Mouse (Mus musculus) testis, adult 2 months (tissue): Measurements from ENCODE around the gene Trh.

ENCODE experiments used
- CTCF ChIP-seq: fragments of 200-500 bp; IDR thresholded peaks from 2 replicates; pipeline ENCODE4 v1.5.1; 2012; ENCODE audit warnings: low read depth, mild to moderate bottlenecking, inconsistent platforms, low read length, moderate library complexity; ENCODE audit not compliant: control insufficient read depth, insufficient read depth, insufficient replicate concordance
- POLR2A ChIP-seq: fragments of 200-500 bp; IDR thresholded peaks from 2 replicates; pipeline ENCODE4 v1.6.1; 2012; ENCODE audit warnings: low read depth, mild to moderate bottlenecking, inconsistent platforms, low read length, moderate library complexity; ENCODE audit not compliant: control insufficient read depth

DNA sequence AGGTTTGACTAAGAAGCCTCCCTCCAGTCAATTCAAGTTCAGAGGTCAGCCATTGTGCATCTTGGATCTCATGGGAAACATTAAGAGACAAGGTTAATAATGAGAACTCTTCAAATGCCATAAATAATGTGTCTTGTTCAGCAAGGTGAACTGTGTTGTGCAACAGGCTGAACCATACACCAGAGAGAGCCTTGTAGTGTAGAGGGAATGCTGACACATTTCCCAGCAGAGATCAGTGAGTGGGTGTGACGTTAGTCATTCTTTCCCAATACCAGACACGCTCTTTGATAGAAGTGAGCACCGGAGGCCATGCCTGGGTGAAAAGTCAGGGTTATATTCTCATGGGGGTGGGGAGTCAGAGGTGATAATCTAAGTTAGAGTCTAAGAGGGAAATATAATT, 46.4 kb upstream of the Trh start:
- TF ChIP-seq CTCF (no peak), POLR2A (no peak)
